Comparison of ENCODE assay signal across 27 mouse cellular contexts in the genomic region with DNA sequence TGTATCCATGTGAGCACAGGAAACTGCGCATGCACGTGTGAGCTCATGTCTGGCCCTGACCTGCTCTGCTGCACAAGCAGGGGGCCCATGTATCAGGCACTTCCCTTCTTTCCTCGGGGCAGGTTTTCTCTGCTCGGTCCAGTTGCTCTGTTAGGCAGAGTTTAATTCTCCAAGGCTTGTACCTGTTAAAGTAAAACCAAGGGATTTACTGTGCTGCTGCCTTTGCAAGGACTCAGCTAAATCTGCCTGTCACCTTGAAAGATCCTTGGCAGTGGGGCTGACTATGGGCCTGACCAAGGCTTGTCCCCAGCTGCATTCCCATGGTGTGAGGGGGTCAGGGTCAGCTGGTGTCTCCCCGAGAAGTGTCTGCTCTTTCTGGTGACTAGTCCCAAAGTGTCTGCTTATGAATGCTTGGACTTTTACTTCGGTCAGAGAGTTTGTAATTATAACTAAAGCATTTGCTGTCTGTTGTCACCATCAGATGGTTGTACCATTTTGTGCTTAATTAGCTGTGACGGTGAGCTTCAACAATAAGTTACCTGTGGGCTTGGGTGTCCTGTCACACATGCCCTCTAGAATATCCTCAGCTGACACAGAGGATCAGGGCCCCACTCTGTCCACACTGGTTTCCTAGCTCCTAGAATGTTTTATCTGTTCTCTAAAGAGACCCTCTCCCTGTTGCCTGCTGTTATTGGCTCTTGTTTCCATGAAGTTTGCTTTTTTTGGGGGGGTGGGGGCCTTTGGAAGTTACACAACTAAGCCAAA. TPM values are rescaled to one million over a fixed set of nuclear protein-coding genes. Genes with fewer than 3 reads are reported as not detected.
A peak's percentile ranks its signal among the peaks of the same experiment; 100 is the strongest.
DNase-seq lines count a peak whose midpoint lies in the region; ATAC-seq lines count a peak whose summit lies in the region.
"Had no signal": no experiment of that assay in that cellular context is flagged by ENCODE, and none has a peak within 500 bp of the region (broad histone marks: within the 10 kb centered on the region; RNA-seq: fewer than 3 reads in every experiment).

No protein-coding gene starts in this region.

- no peaks in the 10 kb centered on the region for H3K9me3 ChIP-seq in heart, embryonic 16.5 days (replicated peaks; ENCODE audit: control insufficient read depth, low read length)
- H3K9me3 ChIP-seq: embryonic facial prominence, embryonic 15.5 days; heart, embryonic 15.5 days; liver, embryonic 13.5 days; megakaryocyte, embryonic 14.5 days; midbrain, embryonic 13.5 days had no signal

- peaks cover under 1% of the 10 kb centered on the region; the same call in 1 of the 2 replicates for H3K4me1 ChIP-seq in heart, embryonic 16.5 days (ENCODE audit: control insufficient read depth, insufficient read depth, low read length)
- H3K4me1 ChIP-seq: embryonic facial prominence, embryonic 15.5 days; midbrain, embryonic 13.5 days had no signal

- DNase-seq in heart, postnatal 25 days (ENCODE audit: low spot score) = no peak
- DNase-seq in kidney, adult 8-10 months = peak; percentile 76 to 88
- peak; percentile 59 for DNase-seq in kidney, postnatal 10 days
- DNase-seq in yolk sac, embryonic 10.5 days (ENCODE audit: low spot score) = peak; percentile 43
- no peak for DNase-seq in spleen, postnatal 36 days (ENCODE audit: low spot score in 2 of 2)
- DNase-seq in cerebellum, postnatal 14 days = no peak
- DNase-seq in gastrocnemius, postnatal 4 days (ENCODE audit: low spot score in 2 of 2) = no peak
- DNase-seq: cerebellum, adult 11-12 months; cerebellum, postnatal 10 days; gastrocnemius, postnatal 25 days; liver, embryonic 13.5 days; lung, embryonic 14.5 days; thymus, adult 2 months; thymus, postnatal 4 days had no signal

- no peak overlapping the region for H3K4me3 ChIP-seq in heart, embryonic 16.5 days (ENCODE audit: low read length)
- H3K4me3 ChIP-seq: embryonic facial prominence, embryonic 15.5 days; heart, embryonic 15.5 days; left cerebral cortex, adult 2 months; liver, embryonic 13.5 days; megakaryocyte, embryonic 14.5 days; midbrain, embryonic 13.5 days had no signal

- H3K9ac ChIP-seq in heart, embryonic 16.5 days (ENCODE audit: low read length) = no peak overlapping the region
- H3K9ac ChIP-seq: embryonic facial prominence, embryonic 15.5 days; heart, embryonic 15.5 days; liver, embryonic 13.5 days; lung, embryonic 14.5 days; midbrain, embryonic 13.5 days had no signal

- H3K36me3 ChIP-seq in heart, embryonic 16.5 days (ENCODE audit: control insufficient read depth, insufficient read depth) = no peaks in the 10 kb centered on the region
- H3K36me3 ChIP-seq: embryonic facial prominence, embryonic 15.5 days; heart, embryonic 15.5 days; liver, embryonic 13.5 days; midbrain, embryonic 13.5 days had no signal

- intact Hi-C loops in heart, postnatal 25 days (cut with DNase I) = no loop called here

- H3K27ac ChIP-seq in heart, embryonic 16.5 days (ENCODE audit: low read length) = no peak overlapping the region
- H3K27ac ChIP-seq: embryonic facial prominence, embryonic 15.5 days; heart, embryonic 15.5 days; hindbrain, postnatal 0 days; left cerebral cortex, adult 2 months; liver, embryonic 13.5 days; midbrain, embryonic 13.5 days; stomach, postnatal 0 days had no signal

- H3K4me2 ChIP-seq in heart, embryonic 16.5 days (ENCODE audit: low read depth, low read length) = no peak overlapping the region
- H3K4me2 ChIP-seq: embryonic facial prominence, embryonic 15.5 days; heart, embryonic 15.5 days; liver, embryonic 13.5 days; lung, embryonic 14.5 days; midbrain, embryonic 13.5 days had no signal

- WGBS in heart, embryonic 16.5 days = 67% methylated on average over 7 of the region's 7 CpGs

- peak; percentile 52; the same call in 1 of the 2 replicates for ATAC-seq in heart, embryonic 16.5 days (replicated peaks; ENCODE audit: extremely low read depth, insufficient read depth, low FRiP score)
- ATAC-seq: forebrain, embryonic 16.5 days; intestine, embryonic 16.5 days; midbrain, embryonic 13.5 days had no signal

- no peaks in the 10 kb centered on the region for H3K27me3 ChIP-seq in heart, embryonic 16.5 days (ENCODE audit: control insufficient read depth, insufficient read depth, low read length)
- H3K27me3 ChIP-seq: embryonic facial prominence, embryonic 15.5 days; heart, embryonic 15.5 days; liver, embryonic 13.5 days; midbrain, embryonic 13.5 days had no signal

RNA-seq across cellular contexts. Expression of a gene that starts 23.0 kb away (rescaled TPM):
- 0.22 TPM in 1 of 2 replicates, not detected in the other for polyA plus RNA-seq in heart, embryonic 16.5 days (2015; fragmentation: Nextera tagmentation; extraction: Ambion mirVana)
- total RNA-seq in heart, postnatal 25 days (2021) = under 1 TPM; 0.34 to 0.70 TPM
- under 1 TPM; 0.73 to 0.76 TPM for total RNA-seq in gastrocnemius, postnatal 4 days (2021)
- total RNA-seq: hematopoietic stem cell, adult 5-6 weeks; monocyte, adult 5-6 weeks; neutrophil, adult 5-6 weeks had no signal
- polyA plus RNA-seq: liver, embryonic 13.5 days had no signal

Comparison
In these comparisons a context has a peak if more than half of its experiments do, and no peak if none do; other contexts are left out.
1. DNase-seq: peak in kidney, adult 8-10 months (2 of 2), kidney, postnatal 10 days (single experiment) and yolk sac, embryonic 10.5 days (single experiment); none in heart, postnatal 25 days (single experiment), spleen, postnatal 36 days (0 of 2), cerebellum, postnatal 14 days (0 of 2) and gastrocnemius, postnatal 4 days (0 of 2).